Mouse (Mus musculus) CH12.LX (cell line): Measurements from ENCODE around the gene Camkmt. TPM values are rescaled to one million over a fixed set of nuclear protein-coding genes. Genes with fewer than 3 reads are reported as not detected.
A peak's percentile ranks its signal among the peaks of the same experiment; 100 is the strongest.

Source experiments
- DNase-seq: peaks from one replicate; pipeline ENCODE4 v3.0.0-alpha.2; 2013; ENCODE audit errors: extremely low read depth
- H3K27ac ChIP-seq: 2 replicates; pipeline ENCODE4 v1.5.1; 2012; ENCODE audit warnings: low read depth, mild to moderate bottlenecking, control low read depth, moderate library complexity; ENCODE audit not compliant: insufficient read depth
- H3K27me3 ChIP-seq: replicated peaks from 2 replicates; pipeline ENCODE3; 2012; ENCODE audit warnings: inconsistent platforms
- H3K36me3 ChIP-seq, 2 experiments: replicated peaks in 1 of 2; 2 replicates each; pipeline versions ENCODE3 to v1.6.1; 2012; ENCODE audit warnings: inconsistent platforms in 1 of 2, low read length in 1 of 2, mild to moderate bottlenecking in 1 of 2, mixed read lengths in 1 of 2, moderate library complexity in 1 of 2; ENCODE audit not compliant: control insufficient read depth in 1 of 2, insufficient read depth in 1 of 2
- H3K4me1 ChIP-seq, 2 experiments: 2 replicates each; pipeline ENCODE4 v1.6.1; 2012; ENCODE audit warnings: inconsistent platforms in 1 of 2, moderate library complexity in 1 of 2; ENCODE audit not compliant: insufficient read depth in 2 of 2, control insufficient read depth in 1 of 2
- H3K4me2 ChIP-seq: 2 replicates; pipeline ENCODE4 v1.6.1; 2012; ENCODE audit warnings: low read depth, mild to moderate bottlenecking, control low read depth; ENCODE audit not compliant: poor library complexity, insufficient read depth, severe bottlenecking
- H3K4me3 ChIP-seq, 3 experiments: fragments of 150-350 bp in 1 of 3; sonication (generic) in 1 of 3; replicated peaks in 1 of 3; 2 replicates each; pipeline versions ENCODE3 to v1.5.1; 2011 to 2012; ENCODE audit warnings: low read depth in 2 of 3, low read length in 2 of 3, mild to moderate bottlenecking in 2 of 3, moderate library complexity in 2 of 3, control low read depth in 1 of 3, improper control_type of control experiment in 1 of 3, inconsistent platforms in 1 of 3, mixed read lengths in 1 of 3; ENCODE audit not compliant: poor library complexity in 1 of 3
- H3K79me2 ChIP-seq: replicated peaks from 2 replicates; pipeline ENCODE4 v1.6.1; 2012; ENCODE audit warnings: mild to moderate bottlenecking, moderate library complexity; ENCODE audit not compliant: control insufficient read depth, poor library complexity, insufficient read depth, severe bottlenecking; ENCODE audit errors: extremely low read depth
- H3K9ac ChIP-seq: 2 replicates; pipeline ENCODE4 v1.6.1; 2012; ENCODE audit warnings: low read depth, mild to moderate bottlenecking, control low read depth, moderate library complexity; ENCODE audit not compliant: insufficient read depth
- H3K9me3 ChIP-seq: replicated peaks from 2 replicates; pipeline ENCODE3; 2012; ENCODE audit warnings: low read length, inconsistent platforms, mixed read lengths
- BHLHE40 ChIP-seq: IDR thresholded peaks from 2 replicates; pipeline ENCODE4 v1.6.1; 2011; ENCODE audit warnings: mild to moderate bottlenecking, low read depth, low read length, improper control_type of control experiment
- CHD1 ChIP-seq: IDR thresholded peaks from 2 replicates; pipeline ENCODE4 v1.6.1; 2012; ENCODE audit warnings: low read depth, low read length, improper control_type of control experiment, inconsistent platforms
- GABPA ChIP-seq: IDR thresholded peaks from 2 replicates; pipeline ENCODE4 v1.6.1; 2012; ENCODE audit warnings: low read depth, low read length, improper control_type of control experiment, inconsistent platforms; ENCODE audit not compliant: insufficient replicate concordance
- HCFC1 ChIP-seq: IDR thresholded peaks from 2 replicates; pipeline ENCODE4 v1.6.1; 2012; ENCODE audit warnings: low read depth, mild to moderate bottlenecking, inconsistent platforms, low read length, improper control_type of control experiment
- IRF4 ChIP-seq: IDR thresholded peaks from 2 replicates; pipeline ENCODE4 v1.6.1; 2014; ENCODE audit warnings: low read depth, mild to moderate bottlenecking, inconsistent platforms, low read length, improper control_type of control experiment
- JUN ChIP-seq: IDR thresholded peaks from 2 replicates; pipeline ENCODE4 v1.6.1; 2011; ENCODE audit warnings: low read depth, mild to moderate bottlenecking, low read length, improper control_type of control experiment, moderate library complexity; ENCODE audit not compliant: insufficient read depth
- JUND ChIP-seq: conservative IDR thresholded peaks from 2 replicates; pipeline ENCODE4 v1.6.1; 2011; ENCODE audit warnings: low read depth, low read length, improper control_type of control experiment
- MAFK ChIP-seq: IDR thresholded peaks from 2 replicates; pipeline ENCODE4 v1.6.1; 2011; ENCODE audit warnings: low read length, improper control_type of control experiment; ENCODE audit not compliant: insufficient replicate concordance
- MAZ ChIP-seq: IDR thresholded peaks from 2 replicates; pipeline ENCODE4 v1.6.1; 2012; ENCODE audit warnings: low read depth, mild to moderate bottlenecking, inconsistent platforms, low read length, improper control_type of control experiment, moderate library complexity
- MXI1 ChIP-seq: IDR thresholded peaks from 2 replicates; pipeline ENCODE4 v1.6.1; 2011; ENCODE audit warnings: mild to moderate bottlenecking, low read depth, low read length, improper control_type of control experiment
- NELFE ChIP-seq: IDR thresholded peaks from 2 replicates; pipeline ENCODE4 v1.6.1; 2011; ENCODE audit warnings: low read depth, low read length, improper control_type of control experiment
- POLR2A ChIP-seq: IDR thresholded peaks from 2 replicates; pipeline ENCODE4 v1.6.1; 2011; ENCODE audit warnings: low read depth, mild to moderate bottlenecking, improper control_type of control experiment, low read length
- POLR2AphosphoS2 ChIP-seq: IDR thresholded peaks from 2 replicates; pipeline ENCODE4 v1.6.1; 2011; ENCODE audit warnings: low read depth, low read length, improper control_type of control experiment
- RAD21 ChIP-seq: IDR thresholded peaks from 2 replicates; pipeline ENCODE4 v1.6.1; 2011; ENCODE audit warnings: low read depth, mild to moderate bottlenecking, low read length, improper control_type of control experiment, moderate library complexity
- ZKSCAN1 ChIP-seq: IDR thresholded peaks from 2 replicates; pipeline ENCODE4 v1.6.1; 2012; ENCODE audit warnings: low read depth, inconsistent platforms, low read length, improper control_type of control experiment, borderline replicate concordance
- ZMIZ1 ChIP-seq: IDR thresholded peaks from 2 replicates; pipeline ENCODE4 v1.6.1; 2012; ENCODE audit warnings: low read depth, mild to moderate bottlenecking, inconsistent platforms, low read length, improper control_type of control experiment
- ZNF384 ChIP-seq: IDR thresholded peaks from 2 replicates; pipeline ENCODE4 v1.6.1; 2012; ENCODE audit warnings: low read depth, low read length, improper control_type of control experiment, inconsistent platforms
- dilution Hi-C: fragments of 300-500 bp; cut with MboI; formaldehyde crosslinking; loops from 2 replicates; pipeline ENCODE4 v1.14.3; 2020; ENCODE audit warnings: low sequenced_read_pairs; ENCODE audit not compliant: extremely low pct_unique_long_range_greater_than_20kb, extremely low pct_ligation_motif_present
- in situ Hi-C: fragments of 300-500 bp; cut with MboI; formaldehyde crosslinking; loops from 3 replicates; pipeline ENCODE4 v1.14.3; 2019; ENCODE audit warnings: low sequenced_read_pairs, low pct_ligation_motif_present, low pct_unique_long_range_greater_than_20kb, mixed read lengths
- polyA plus RNA-seq: library from polyadenylated mRNA; unstranded; fragments of >175 nt; gene quantifications from 2 replicates; pipeline ENCODE4 v1.2.1, GENCODE M21; 2012; ENCODE audit warnings: low read depth; ENCODE audit not compliant: insufficient read length
- total RNA-seq, 2 experiments: library from RNA; depleted of rRNA; stranded (reverse); fragments of 300-350 nt in 1 of 2; fragments of >200 nt in 1 of 2; gene quantifications; 2 replicates each; pipeline ENCODE4 v1.2.3; 2012 to 2014

The Camkmt gene
- total and polyA plus RNA-seq, 3 experiments: 1.5 to 4.4 (median 1.8) TPM

GRCm38 (mm10) chr17:85343435-85343834, 253.1 kb downstream of the Camkmt start (continued):
- TF ChIP-seq POLR2A: no peak
- peak; percentile 87 for TF ChIP-seq IRF4
- TF ChIP-seq HCFC1: no peak
- TF ChIP-seq JUN: peak; percentile 63; the same call in 1 of the 2 replicates
- TF ChIP-seq GABPA: no peak
- peak; percentile 24; the same call in 1 of the 2 replicates for TF ChIP-seq MXI1
- TF ChIP-seq JUND: peak; percentile 83

- dilution Hi-C loops: no loop called here
- DNase-seq: no peak
- Histone ChIP-seq H3K27me3 (no peaks in the 10 kb centered on the region), H3K4me1 (peaks cover 8 to 27% of the 10 kb centered on the region in 2 experiments), H3K4me3 (no peak overlapping the region), H3K79me2 (no peaks in the 10 kb centered on the region), H3K9ac (no peak overlapping the region), H3K9me3 (no peaks in the 10 kb centered on the region), H3K4me2 (no peak overlapping the region), H3K36me3 (no peaks in the 10 kb centered on the region), H3K27ac (no peak overlapping the region)
- in situ Hi-C loops: no loop called here
- TF ChIP-seq POLR2AphosphoS2: no peak
- TF ChIP-seq ZNF384: no peak
- no peak for TF ChIP-seq ZMIZ1
- TF ChIP-seq POLR2A: no peak
- no peak for TF ChIP-seq IRF4
- no peak for TF ChIP-seq BHLHE40
- no peak for TF ChIP-seq NELFE
- no peak for TF ChIP-seq ZKSCAN1
Observed at GRCm38 (mm10) chr17:85346701-85347100, 256.3 kb downstream of the Camkmt start.

- in situ Hi-C loops (no loop called here), dilution Hi-C loops (no loop called here)
- no peak overlapping the region for H3K9ac ChIP-seq
- H3K4me1 ChIP-seq: peaks cover 2 to 11% of the 10 kb centered on the region in 2 experiments; a peak in 3 of 4 replicates
- no peaks in the 10 kb centered on the region for H3K36me3 ChIP-seq
- H3K79me2 ChIP-seq: no peaks in the 10 kb centered on the region
- H3K27ac ChIP-seq: no peak overlapping the region
- H3K9me3 ChIP-seq: no peaks in the 10 kb centered on the region
- no peak overlapping the region for H3K4me2 ChIP-seq
- H3K27me3 ChIP-seq: no peaks in the 10 kb centered on the region
- DNase-seq: no peak
- H3K4me3 ChIP-seq: no peak overlapping the region
- no peak for TF ChIP-seq RAD21
- TF ChIP-seq MAZ: no peak
- no peak for TF ChIP-seq GABPA
- TF ChIP-seq MAFK: no peak
- no peak for TF ChIP-seq CHD1
Observed at GRCm38 (mm10) chr17:85349331-85349935, 259.1 kb downstream of the Camkmt start.
